Mouse (Mus musculus) ovary, adult 18-20 months (tissue): ENCODE measurements around the gene Naif1.
"Not testable (repeated sequence)": the region's sequence is repeated elsewhere in the genome, so short reads cannot be mapped to it uniquely, and the experiment has no call there.

Source experiments
- DNase-seq: peaks from one replicate; pipeline ENCODE4 v3.0.0; 2022; ENCODE audit warnings: low spot score, mixed read lengths

The Naif1 gene

GRCm38 (mm10) chr2:32455101-32455500, 4.8 kb downstream of the Naif1 start:
- no peak for DNase-seq

- DNase-seq = no peak
Measured at GRCm38 (mm10) chr2:32458300-32458699, 8.0 kb downstream of the Naif1 start.

- DNase-seq = no peak
Measured at GRCm38 (mm10) chr2:32459657-32460056, 9.4 kb downstream of the Naif1 start.

GRCm38 (mm10) chr2:32463773-32464172, 13.5 kb downstream of the Naif1 start:
- DNase-seq = no peak

- no peak for DNase-seq
Measured at GRCm38 (mm10) chr2:32464212-32464891, 14.1 kb downstream of the Naif1 start.

GRCm38 (mm10) chr2:32471001-32471680, 20.9 kb downstream of the Naif1 start:
- no peak for DNase-seq

- DNase-seq = no peak
Measured at GRCm38 (mm10) chr2:32471681-32472061, 21.4 kb downstream of the Naif1 start.

- DNase-seq = not testable (repeated sequence)
Measured at GRCm38 (mm10) chr2:32475361-32475760, 25.1 kb downstream of the Naif1 start.

- no peak for DNase-seq
Measured at GRCm38 (mm10) chr2:32482351-32482750, 32.1 kb downstream of the Naif1 start.

- DNase-seq = no peak
Measured at GRCm38 (mm10) chr2:32483179-32483875, 33.1 kb downstream of the Naif1 start.

GRCm38 (mm10) chr2:32484933-32485332, 34.7 kb downstream of the Naif1 start:
- DNase-seq = no peak

- no peak for DNase-seq
Measured at GRCm38 (mm10) chr2:32485751-32486150, 35.5 kb downstream of the Naif1 start.

GRCm38 (mm10) chr2:32486155-32486554, 35.9 kb downstream of the Naif1 start:
- DNase-seq = no peak

- DNase-seq = peak; percentile 64
Measured at GRCm38 (mm10) chr2:32487124-32487623, 36.9 kb downstream of the Naif1 start.

- DNase-seq = peak; percentile 59
Measured at GRCm38 (mm10) chr2:32488679-32489078, 38.4 kb downstream of the Naif1 start.

GRCm38 (mm10) chr2:32490730-32491129, 40.5 kb downstream of the Naif1 start:
- DNase-seq = not testable (repeated sequence)

- DNase-seq = no peak
Measured at GRCm38 (mm10) chr2:32492661-32493060, 42.4 kb downstream of the Naif1 start.

- DNase-seq = no peak
Measured at GRCm38 (mm10) chr2:32493301-32493701, 43.0 kb downstream of the Naif1 start.

GRCm38 (mm10) chr2:32494522-32494921, 44.3 kb downstream of the Naif1 start:
- DNase-seq = no peak

GRCm38 (mm10) chr2:32495185-32495726, 45.0 kb downstream of the Naif1 start:
- no peak for DNase-seq

- DNase-seq = no peak
Measured at GRCm38 (mm10) chr2:32496190-32496589, 45.9 kb downstream of the Naif1 start.

- DNase-seq = no peak
Measured at GRCm38 (mm10) chr2:32499365-32499764, 49.1 kb downstream of the Naif1 start.

GRCm38 (mm10) chr2:32500461-32500860, 50.2 kb downstream of the Naif1 start:
- no peak for DNase-seq
